Mouse (Mus musculus): ENCODE data around the gene Hoxb5.
A peak's percentile ranks its signal among the peaks of the same experiment; 100 is the strongest.

DNA sequence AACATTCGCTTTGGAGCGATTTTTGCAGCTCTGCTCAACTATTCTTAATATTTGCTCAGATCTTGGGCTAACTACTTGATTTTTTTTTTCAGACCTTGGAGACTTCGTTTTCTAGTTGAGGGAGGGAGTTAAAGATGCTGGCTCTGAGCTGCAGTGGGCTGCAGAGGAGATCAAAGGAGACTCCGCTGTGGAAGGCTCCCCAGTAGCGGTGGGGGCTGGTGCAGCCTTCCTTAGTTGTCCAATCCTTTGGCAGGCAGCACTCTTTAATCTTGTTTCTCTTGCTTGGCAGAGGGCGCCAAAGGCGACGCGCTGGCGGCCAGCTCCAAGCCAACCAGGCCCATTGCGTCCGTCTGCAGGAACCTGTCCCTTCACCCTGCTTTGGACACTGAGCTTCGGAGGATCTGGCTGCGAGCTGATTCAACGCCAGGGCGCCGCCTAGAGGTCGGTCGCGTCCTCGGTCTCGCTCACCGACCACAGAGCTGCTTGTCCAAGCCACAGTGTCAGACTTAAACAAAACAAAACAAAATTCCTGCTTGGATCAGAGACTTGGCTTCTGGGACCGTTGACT is 41.7 kb upstream of the Hoxb5 start:
- TF ChIP-seq CTCF (IDR thresholded peaks at IDR 0.05; ENCODE audit: control insufficient read depth, insufficient read depth, low read length): peak; percentile 77
- TF ChIP-seq POLR2A (IDR thresholded peaks at IDR 0.05; ENCODE audit: borderline replicate concordance, control insufficient read depth, low read depth, low read length): no peak

Measured in bone marrow, adult 2 months (tissue).